Mouse (Mus musculus) spleen, adult 2 months (tissue): ENCODE measurements around the gene Kiss1. TPM values are rescaled to one million over a fixed set of nuclear protein-coding genes. Genes with fewer than 3 reads are reported as not detected.

Experiments
- DNase-seq, 2 experiments: peaks; one replicate each; pipeline versions ENCODE4 v3.0.0 to v3.0.0-alpha.2; 2012 to 2021; ENCODE audit warnings: low spot score in 2 of 2, low read depth in 1 of 2
- H3K27ac ChIP-seq: fragments of 200-500 bp; 2 replicates; pipeline ENCODE4 v1.5.1; 2012; ENCODE audit warnings: low read length, inconsistent platforms; ENCODE audit not compliant: insufficient read depth
- H3K27me3 ChIP-seq: fragments of 200-500 bp; 2 replicates; pipeline ENCODE4 v1.6.1; 2012; ENCODE audit warnings: mild to moderate bottlenecking, moderate library complexity, low read length, inconsistent platforms; ENCODE audit not compliant: control insufficient read depth, insufficient read depth
- H3K36me3 ChIP-seq: fragments of 200-500 bp; 2 replicates; pipeline ENCODE4 v1.6.1; 2012; ENCODE audit warnings: mild to moderate bottlenecking, low read length, inconsistent platforms; ENCODE audit not compliant: control insufficient read depth, insufficient read depth
- H3K4me1 ChIP-seq: fragments of 200-500 bp; 2 replicates; pipeline ENCODE4 v1.6.1; 2011; ENCODE audit warnings: inconsistent platforms; ENCODE audit not compliant: control insufficient read depth, insufficient read depth, insufficient read length
- H3K4me3 ChIP-seq: fragments of 200-500 bp; 2 replicates; pipeline ENCODE4 v1.5.1; 2011; ENCODE audit warnings: mild to moderate bottlenecking, inconsistent platforms; ENCODE audit not compliant: insufficient read depth, insufficient read length; ENCODE audit errors: extremely low read depth
- CTCF ChIP-seq: fragments of 200-500 bp; IDR thresholded peaks from 2 replicates; pipeline ENCODE4 v1.5.1; 2011; ENCODE audit warnings: mild to moderate bottlenecking, inconsistent platforms; ENCODE audit not compliant: insufficient read depth, insufficient read length, insufficient replicate concordance; ENCODE audit errors: extremely low read depth
- POLR2A ChIP-seq: fragments of 200-500 bp; IDR thresholded peaks from 2 replicates; pipeline ENCODE4 v1.6.1; 2011; ENCODE audit warnings: low read depth, low read length, inconsistent platforms
- WGBS: fragments of 180-500 bp; shearing (Covaris S2); methylation state at CpG from one replicate; pipeline ENCODE4 v1.1.7; 2018; 5-methylcytosine and 5-hydroxymethylcytosine counted together
- polyA plus RNA-seq: library from polyadenylated mRNA; depleted of rRNA; stranded (reverse); fragments of >200 nt; gene quantifications from 2 replicates; pipeline ENCODE4 v1.2.3, GENCODE M21; 2012

The Kiss1 gene
- polyA plus RNA-seq, 1 experiment, result not detected

DNA sequence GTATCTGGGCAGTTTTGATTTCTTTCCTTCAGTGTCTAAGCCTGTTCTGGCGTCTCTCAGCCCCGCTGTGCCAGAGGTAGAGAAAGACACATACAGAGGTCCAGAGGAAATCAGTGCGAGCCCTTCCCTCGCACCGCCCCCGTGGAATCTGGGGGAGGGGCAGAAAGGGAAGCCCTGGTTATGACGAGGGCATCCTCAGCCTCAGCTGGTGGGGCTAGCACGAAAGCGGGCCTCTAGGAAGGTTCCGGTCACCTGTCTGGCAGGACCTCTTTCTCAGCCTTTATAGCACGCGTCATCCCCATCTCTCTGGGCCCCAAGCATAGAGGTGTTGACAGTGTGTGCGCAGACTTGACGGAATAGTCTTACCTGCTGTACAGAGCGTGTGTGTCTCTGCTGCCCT is 34.2 kb downstream of the Kiss1 start:
- DNase-seq, result no peak
- Histone ChIP-seq H3K4me3 (no peak overlapping the region), H3K27ac (no peak overlapping the region), H3K27me3 (no peaks in the 10 kb centered on the region), H3K36me3 (no peaks in the 10 kb centered on the region), H3K4me1 (peaks cover 10% of the 10 kb centered on the region; the same call in 1 of the 2 replicates)
- 64% methylated on average over 15 of the region's 15 CpGs for WGBS
- TF ChIP-seq CTCF (no peak), POLR2A (no peak)

DNA sequence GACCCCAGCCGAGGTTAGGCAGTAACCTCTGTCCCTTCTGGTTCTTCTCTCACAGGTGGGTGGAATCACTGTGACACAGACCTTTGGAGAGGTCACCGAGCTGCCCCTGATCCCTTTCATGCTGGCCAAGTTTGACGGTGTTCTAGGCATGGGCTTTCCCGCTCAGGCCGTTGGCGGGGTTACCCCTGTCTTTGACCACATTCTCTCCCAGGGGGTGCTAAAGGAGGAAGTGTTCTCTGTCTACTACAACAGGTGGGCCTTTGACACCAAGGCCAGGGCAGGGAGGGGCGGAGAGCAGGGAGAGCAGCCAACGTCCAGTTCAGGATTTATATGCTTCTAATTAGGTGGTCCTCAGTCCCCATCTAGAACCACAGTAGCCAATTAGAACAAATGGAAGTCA is 34.7 kb downstream of the Kiss1 start:
- Histone ChIP-seq H3K4me3 (no peak overlapping the region), H3K27ac (no peak overlapping the region), H3K27me3 (no peaks in the 10 kb centered on the region), H3K36me3 (no peaks in the 10 kb centered on the region), H3K4me1 (peaks cover 10% of the 10 kb centered on the region; the same call in 1 of the 2 replicates)
- DNase-seq, result peak in 1 of 2 experiments; percentile 47
- WGBS, result 24% methylated on average over 8 of the region's 8 CpGs
- TF ChIP-seq POLR2A (no peak), CTCF (no peak)

DNA sequence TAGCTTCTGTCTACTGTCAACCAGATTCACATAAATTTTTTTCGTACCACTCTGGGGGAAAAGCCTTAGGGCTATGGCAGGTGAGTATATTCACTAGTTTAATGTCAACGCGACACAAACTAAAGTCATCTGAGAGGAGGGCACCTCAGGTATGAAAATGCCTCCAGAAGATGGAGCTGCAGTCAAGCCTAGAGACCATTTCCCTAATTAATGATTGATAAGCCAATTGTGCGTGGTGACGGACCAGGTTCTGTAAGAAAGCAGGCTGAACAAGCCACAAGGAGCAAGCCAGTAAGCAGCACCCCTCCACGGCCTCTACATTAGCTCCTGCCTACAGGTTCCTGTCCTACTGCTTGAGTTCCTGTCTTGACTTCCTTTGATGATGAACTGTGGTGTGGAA is 39.3 kb downstream of the Kiss1 start:
- no peak overlapping the region for H3K27ac ChIP-seq
- H3K27me3 ChIP-seq, result peaks cover 9% of the 10 kb centered on the region; the same call in 1 of the 2 replicates
- H3K4me1 ChIP-seq, result peaks cover 16% of the 10 kb centered on the region
- DNase-seq, result no peak
- TF ChIP-seq CTCF (no peak), POLR2A (no peak)
- H3K36me3 ChIP-seq, result no peaks in the 10 kb centered on the region
- WGBS, result 93% methylated on average over 6 of the region's 6 CpGs
- H3K4me3 ChIP-seq, result no peak overlapping the region

DNA sequence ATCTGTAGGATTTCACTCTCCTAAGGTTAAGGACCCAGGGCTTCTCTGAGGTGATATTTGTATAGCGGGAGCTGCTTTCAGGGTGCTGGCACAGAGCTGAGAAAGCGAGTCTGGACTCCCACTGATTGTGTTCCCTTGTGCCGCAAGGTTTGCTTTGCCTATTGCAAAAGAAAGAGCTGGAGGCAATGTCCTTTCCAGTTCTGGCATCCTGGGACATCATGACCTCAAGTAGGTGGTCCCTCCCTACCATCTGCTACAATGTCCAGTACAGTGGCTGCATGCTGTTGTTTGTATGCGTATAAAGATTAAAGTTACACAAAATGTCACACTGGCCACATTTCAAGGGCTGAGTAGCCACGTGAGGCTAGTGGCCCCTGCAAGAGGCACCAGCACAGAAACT is 40.4 kb downstream of the Kiss1 start:
- DNase-seq, result no peak
- H3K4me3 ChIP-seq, result no peak overlapping the region
- no peak overlapping the region for H3K27ac ChIP-seq
- peaks cover 9% of the 10 kb centered on the region; the same call in 1 of the 2 replicates for H3K27me3 ChIP-seq
- WGBS, result 89% methylated on average over 5 of the region's 5 CpGs
- TF ChIP-seq POLR2A, result no peak
- TF ChIP-seq CTCF, result no peak
- H3K36me3 ChIP-seq, result no peaks in the 10 kb centered on the region
- H3K4me1 ChIP-seq, result peaks cover 7% of the 10 kb centered on the region; the same call in 1 of the 2 replicates

DNA sequence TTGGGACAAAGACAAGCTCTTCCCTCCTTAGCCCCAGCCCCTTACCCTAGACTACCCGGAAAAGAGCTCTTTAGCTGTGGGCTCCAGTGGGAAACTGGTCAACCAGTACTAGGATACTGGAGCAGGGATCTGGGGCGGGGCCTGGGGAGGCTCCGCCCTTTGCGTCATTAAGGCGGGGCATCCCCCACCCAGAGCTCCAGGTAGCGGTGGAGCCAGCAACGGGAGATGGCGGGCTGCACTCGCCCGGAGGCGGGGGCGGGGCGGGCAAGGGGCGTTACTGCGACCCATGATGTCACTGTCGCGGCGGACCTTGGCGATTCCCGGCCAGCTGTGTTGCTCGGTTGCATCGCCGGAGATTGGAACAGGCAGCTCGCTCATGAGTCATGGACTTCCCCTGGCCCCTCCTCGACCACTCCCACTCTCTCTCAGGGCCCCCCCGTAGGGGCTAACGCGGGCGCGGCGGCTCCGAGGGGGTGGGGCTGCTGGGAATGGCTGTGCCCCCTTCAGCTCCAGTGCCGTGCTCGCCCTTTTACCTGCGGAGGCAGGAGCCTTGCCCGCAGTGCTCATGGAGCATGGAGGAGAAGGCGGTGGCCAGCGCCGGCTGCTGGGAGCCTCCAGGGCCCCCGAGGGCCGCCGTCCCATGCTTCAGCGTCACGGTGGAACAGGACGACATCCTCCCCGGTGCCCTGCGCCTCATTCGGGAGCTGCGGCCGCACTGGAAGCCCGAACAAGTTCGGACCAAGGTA is 41.8 kb downstream of the Kiss1 start, which contains the start of gene Etnk2:
Etnk2 (plus strand) TSS at position 297 of the 746 bp plus-strand sequence.
- no peak within 1 kb of the TSS for H3K27ac ChIP-seq
- peaks cover 9% of the 10 kb centered on the region; the same call in 1 of the 2 replicates for H3K27me3 ChIP-seq
- H3K4me3 ChIP-seq, result peak within 1 kb of the TSS; percentile 58
- TF ChIP-seq POLR2A (no peak), CTCF (no peak)
- H3K36me3 ChIP-seq, result no peaks in the 10 kb centered on the region
- DNase-seq, result peak in 1 of 2 experiments; percentile 36
- 4% methylated on average over 52 of the region's 52 CpGs for WGBS
- peaks cover 15% of the 10 kb centered on the region for H3K4me1 ChIP-seq

DNA sequence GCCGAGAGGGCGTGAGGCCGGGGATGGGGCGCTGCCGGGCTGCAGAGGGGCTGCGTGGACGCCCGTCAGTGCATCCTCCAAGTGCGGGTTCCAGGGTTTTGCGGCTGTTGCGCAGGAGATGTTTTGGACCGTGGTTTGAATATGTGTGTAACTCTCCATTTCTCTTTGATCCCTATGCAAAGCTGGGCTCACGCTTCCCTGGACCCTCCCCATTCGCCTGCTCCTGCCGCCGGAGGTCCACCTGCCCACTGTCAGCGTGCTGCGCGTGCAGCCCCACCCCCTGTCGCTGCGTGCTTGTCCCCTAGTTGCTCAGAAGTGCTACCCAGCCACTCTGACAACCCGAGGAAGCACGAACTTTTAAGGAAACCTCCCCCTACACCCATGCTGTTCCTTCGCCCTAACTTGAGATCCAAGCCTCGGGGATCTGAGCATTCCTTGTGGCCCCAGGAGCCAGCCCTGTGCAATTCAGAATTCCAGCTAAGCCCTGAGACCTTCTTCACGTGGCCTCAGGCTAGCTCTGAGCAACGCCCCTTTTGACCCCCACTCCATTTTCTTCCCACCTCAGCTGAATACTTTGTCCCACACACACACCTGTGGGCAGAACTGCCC is 42.5 kb downstream of the Kiss1 start:
- Histone ChIP-seq H3K36me3 (no peaks in the 10 kb centered on the region), H3K27me3 (peaks cover 9% of the 10 kb centered on the region; the same call in 1 of the 2 replicates), H3K27ac (no peak overlapping the region), H3K4me3 (peak overlapping the region; percentile 58; the same call in 1 of the 2 replicates), H3K4me1 (peaks cover 15% of the 10 kb centered on the region)
- no peak for DNase-seq
- TF ChIP-seq CTCF (no peak), POLR2A (no peak)
- WGBS, result 14% methylated on average over 27 of the region's 27 CpGs

DNA sequence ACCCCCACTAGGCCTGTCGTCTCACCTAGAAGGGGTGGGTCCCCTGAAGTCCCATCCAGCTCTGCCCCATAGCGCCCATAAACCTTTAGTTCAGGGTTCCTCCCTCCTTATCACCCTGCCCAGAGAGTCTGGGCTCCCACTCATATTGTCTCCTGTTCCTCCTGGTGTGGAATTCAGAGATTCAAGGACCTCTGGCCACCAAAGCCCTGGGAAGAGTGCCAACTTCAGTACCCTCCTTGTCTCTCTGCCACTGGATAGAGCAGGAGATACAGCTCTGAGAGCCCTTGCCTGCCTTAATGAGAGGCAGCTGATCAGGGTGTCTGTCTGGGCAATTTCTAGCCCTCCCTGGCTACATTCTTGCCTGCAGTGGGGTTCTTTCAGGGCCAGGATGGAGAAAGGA is 43.2 kb downstream of the Kiss1 start:
- no peak for DNase-seq
- H3K4me1 ChIP-seq, result peaks cover 15% of the 10 kb centered on the region
- TF ChIP-seq CTCF (no peak), POLR2A (no peak)
- H3K27ac ChIP-seq, result no peak overlapping the region
- no peaks in the 10 kb centered on the region for H3K36me3 ChIP-seq
- H3K27me3 ChIP-seq, result peaks cover 9% of the 10 kb centered on the region; the same call in 1 of the 2 replicates
- WGBS, result 79% methylated on average over 2 of the region's 2 CpGs
- no peak overlapping the region for H3K4me3 ChIP-seq
